Mouse (Mus musculus): ENCODE results near the gene Dpyd.

DNA sequence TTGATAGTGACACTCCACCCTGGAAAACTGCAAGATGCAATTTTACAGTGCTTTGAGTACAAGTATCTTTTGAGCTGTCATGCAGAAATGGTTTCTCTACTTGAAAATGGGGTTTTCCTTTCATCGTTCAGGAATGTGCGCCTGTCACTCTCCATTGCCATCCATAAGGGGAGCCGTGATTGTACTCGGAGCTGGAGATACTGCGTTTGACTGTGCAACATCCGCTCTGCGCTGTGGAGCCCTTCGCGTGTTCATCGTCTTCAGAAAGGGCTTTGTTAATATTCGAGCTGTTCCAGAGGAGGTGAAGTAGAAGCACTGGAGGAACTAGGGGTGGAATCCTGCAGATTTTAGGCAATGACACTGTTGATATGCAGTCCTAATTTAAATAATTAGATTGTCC, 337.1 kb downstream of the Dpyd start:
- TF ChIP-seq GATA1 (IDR thresholded peaks at IDR 0.05; ENCODE audit: borderline replicate concordance, low read length) (no peak), FLI1 (IDR thresholded peaks at IDR 0.05; ENCODE audit: low read length) (no peak)

All from megakaryocyte, embryonic 14.5 days (primary cell).